Mouse (Mus musculus) frontal cortex, postnatal 14 days (tissue): Measurements from ENCODE around the gene Mroh7.
A peak's percentile ranks its signal among the peaks of the same experiment; 100 is the strongest.

ENCODE experiments used
- DNase-seq, 2 experiments: peaks; one replicate each; pipeline ENCODE4 v3.0.0; 2022; ENCODE audit warnings: low spot score in 2 of 2

The Mroh7 gene

DNA sequence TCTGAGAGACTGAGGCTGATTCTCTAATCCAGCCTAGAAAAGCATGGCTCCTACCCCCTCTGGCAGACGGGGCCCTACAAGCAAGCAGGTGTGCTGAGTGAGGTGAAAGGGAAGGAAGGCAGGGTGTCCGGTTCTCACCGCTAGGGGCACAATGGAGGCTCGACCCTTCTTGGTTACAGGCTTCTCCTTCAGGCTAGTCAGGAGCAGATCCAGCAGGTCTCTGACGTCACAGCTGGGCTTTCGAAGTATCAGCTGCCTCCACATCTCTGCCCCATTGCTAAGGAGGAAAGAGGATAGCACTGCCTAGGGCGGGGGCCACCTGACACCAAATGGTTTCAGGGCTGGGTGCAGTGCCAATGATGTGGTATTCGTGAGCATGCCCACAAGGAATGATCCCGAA lies 30.7 kb downstream of the Mroh7 start:
- peak in 1 of 2 experiments; percentile 30 for DNase-seq

GRCm38 (mm10) chr4:106693841-106694430 lies 36.8 kb downstream of the Mroh7 start:
- DNase-seq: no peak

GRCm38 (mm10) chr4:106688636-106689296 lies 42.0 kb downstream of the Mroh7 start:
- no peak for DNase-seq

DNA sequence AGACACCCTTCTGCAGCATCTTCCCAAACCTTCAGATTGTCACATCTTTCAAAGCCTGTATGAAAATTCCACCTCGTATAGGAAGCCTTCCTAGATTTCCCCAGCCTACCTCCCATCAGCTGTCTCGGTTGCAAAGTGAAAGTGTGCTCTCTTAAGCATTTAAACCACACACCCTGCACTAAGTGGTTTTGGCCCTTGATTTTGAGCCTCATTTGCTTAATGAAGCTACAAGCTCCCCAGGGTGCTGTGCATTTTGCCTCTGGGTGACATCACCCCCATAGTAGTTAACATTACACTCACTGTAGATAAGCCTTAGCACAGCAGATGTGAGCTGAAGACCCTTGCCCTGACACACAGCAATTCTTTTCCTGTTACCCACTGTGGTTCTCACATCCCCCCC lies 49.8 kb downstream of the Mroh7 start:
- no peak for DNase-seq

DNA sequence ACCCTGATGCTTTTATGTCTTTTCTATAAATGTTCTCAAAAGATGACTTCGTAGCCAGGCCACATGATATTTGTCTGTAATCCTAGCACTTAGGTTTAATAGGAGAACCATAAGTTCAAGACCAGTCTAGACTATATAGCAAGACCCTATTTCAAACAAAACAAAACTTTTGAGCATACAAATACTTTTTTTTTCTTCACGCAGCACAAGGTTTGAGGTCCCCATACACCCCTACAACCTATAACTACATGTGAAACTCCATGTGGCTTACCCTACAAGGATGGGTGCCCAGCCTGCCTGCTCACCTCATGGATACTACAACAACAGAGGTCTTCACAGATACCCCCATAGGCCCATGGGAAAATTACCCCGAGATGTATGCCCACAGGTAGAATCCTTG lies 51.6 kb downstream of the Mroh7 start:
- DNase-seq: no peak

- DNase-seq: peak; percentile 66 to 78
Measured at GRCm38 (mm10) chr4:106678442-106679118, 52.1 kb downstream of the Mroh7 start, which contains the start of gene Ttc4. Gene Ttc4 (minus strand): TSS chr4:106678944.

- DNase-seq: no peak
Measured at GRCm38 (mm10) chr4:106676749-106677148, 54.0 kb downstream of the Mroh7 start.

GRCm38 (mm10) chr4:106666546-106666945 lies 64.2 kb downstream of the Mroh7 start:
- no peak for DNase-seq

- no peak for DNase-seq
Measured at GRCm38 (mm10) chr4:106665673-106666072, 65.1 kb downstream of the Mroh7 start.

DNA sequence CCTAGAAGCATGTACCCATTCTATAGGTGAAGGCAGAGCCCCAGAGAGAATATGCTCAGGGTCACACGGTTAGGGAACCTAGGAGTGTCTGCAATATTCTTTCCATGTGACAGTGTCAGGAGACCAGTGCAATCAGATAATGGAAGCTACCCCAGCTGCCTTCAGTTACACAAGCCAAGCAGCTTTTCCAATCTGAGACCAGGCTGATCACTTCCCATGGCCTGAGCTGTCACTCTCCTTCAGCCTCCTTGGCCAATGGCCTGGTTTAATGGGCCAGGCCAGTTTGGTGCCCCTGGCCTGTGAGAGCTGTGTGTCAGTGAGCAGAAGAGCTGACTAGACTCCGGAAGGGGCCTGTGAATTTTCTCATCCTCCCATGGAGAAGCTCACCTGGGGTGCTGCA lies 65.5 kb downstream of the Mroh7 start:
- no peak for DNase-seq

GRCm38 (mm10) chr4:106664697-106665096 lies 66.0 kb downstream of the Mroh7 start:
- DNase-seq: no peak

- DNase-seq: no peak
Measured at GRCm38 (mm10) chr4:106663956-106664470, 66.7 kb downstream of the Mroh7 start.

DNA sequence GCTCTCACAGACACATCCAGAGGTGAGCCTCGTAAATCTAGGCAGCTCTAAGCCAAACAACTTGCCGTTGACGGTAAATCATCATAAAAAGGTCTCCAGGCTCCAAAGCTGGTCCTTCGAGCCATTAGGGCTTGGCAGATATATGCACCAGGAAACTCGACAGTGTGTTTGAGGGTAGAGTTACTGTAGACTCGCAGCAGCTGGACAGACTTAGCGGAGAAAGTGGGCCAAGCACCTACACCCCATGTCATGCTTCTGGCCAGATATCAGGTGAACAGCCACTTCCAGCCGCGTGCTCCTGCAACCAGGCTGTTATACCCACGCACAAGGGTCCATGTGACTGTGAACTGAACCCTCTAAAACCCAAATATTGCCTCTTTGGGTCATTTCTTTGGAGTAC lies 75.0 kb downstream of the Mroh7 start:
- DNase-seq: no peak

GRCm38 (mm10) chr4:106653051-106653450 lies 77.7 kb downstream of the Mroh7 start:
- no peak for DNase-seq

- DNase-seq: no peak
Measured at GRCm38 (mm10) chr4:106652546-106652945, 78.2 kb downstream of the Mroh7 start.

DNA sequence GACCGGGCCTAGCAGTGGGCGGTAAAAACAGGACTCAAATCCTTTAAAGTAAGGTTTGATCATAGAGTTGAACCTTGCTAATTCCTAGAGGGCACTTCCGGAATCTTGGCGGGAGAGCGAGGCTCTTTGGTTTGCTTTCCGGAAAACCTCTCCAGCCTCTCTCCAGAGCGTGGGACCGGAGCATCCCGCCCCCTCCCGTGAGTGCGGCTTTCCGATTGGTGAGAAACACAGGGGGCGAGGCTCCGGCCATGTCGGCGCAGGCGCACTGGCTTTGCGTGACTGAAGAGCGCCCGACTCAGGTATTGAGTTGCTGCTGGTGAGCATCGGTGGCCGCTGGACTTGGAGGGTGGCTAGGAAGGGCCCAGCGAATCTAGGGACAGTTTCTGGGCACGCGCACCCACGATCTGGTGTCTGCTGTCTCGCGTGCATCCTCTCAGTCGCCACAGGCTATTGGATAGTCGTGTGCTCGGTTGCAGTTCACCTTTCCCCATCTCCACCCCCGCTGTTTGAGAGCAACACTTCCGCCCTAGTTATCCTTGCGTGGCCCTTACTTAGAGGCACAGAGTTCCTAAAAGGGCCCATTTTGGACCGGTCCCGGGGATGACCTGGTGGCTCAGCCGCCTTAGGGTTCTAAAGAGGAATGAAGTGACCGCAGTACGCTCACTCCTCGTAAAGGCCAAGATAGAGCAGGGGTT lies 79.7 kb downstream of the Mroh7 start, which contains the start of gene Pars2:
Pars2 (plus strand) TSS at position 237 of the 695 bp plus-strand sequence.
- DNase-seq: peak; percentile 95 to 97

- DNase-seq: no peak
Measured at GRCm38 (mm10) chr4:106647137-106647536, 83.6 kb downstream of the Mroh7 start.

DNA sequence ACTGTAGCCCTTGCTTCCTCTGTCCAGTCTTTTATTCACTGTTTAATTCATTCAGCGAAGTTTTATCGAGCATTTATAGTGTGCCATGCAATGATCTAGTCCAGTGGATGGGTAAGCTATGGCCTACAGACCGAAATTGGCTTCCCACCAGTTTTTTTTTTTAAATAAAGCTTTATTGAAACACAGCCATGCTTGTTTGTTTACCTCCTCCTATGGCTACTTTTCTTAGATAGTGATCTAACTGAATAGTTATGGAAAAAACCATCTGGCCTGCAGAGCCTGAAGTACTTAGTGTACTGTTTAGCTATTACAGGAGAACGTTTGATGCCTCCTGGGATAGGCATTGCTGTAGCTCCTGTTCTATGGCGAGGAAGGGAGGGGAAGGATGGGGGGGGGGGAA lies 84.9 kb downstream of the Mroh7 start:
- no peak for DNase-seq

- no peak for DNase-seq
Measured at GRCm38 (mm10) chr4:106644218-106644610, 86.5 kb downstream of the Mroh7 start.

DNA sequence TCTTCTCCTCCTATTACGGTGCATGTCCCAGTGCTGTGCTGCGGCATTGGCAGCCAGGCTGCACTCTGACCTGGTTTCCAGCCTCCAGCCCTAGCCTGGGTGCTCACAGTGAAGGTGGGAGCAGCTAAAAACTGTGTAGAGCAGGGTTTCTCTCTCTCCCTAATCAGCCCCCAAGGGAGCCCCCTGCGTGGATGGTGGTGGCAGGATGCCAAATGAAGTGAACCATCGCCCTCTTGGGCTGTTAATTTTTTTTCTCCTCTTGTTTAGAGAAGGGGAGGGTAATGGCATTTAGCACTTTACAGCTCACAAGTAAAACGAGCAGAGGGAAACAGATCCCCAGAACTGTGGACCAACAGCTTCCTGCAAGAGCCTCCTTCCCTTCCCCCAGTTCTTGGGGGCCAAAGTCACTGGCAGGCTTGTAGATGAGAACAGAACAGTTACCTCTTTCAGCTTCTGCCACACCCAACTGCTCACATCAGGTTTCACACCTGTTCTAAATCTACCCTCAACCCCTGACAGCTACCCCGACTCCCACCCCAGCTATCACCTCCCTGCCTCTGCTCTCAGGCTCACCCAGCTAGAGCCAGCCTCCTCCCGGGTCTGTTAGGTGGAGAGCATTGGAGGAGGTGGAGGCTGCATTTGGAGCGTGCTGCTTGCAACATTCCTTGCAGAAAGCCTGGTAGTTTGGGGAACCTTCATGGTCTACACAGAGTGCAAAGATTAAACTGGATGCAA lies 87.1 kb downstream of the Mroh7 start:
- no peak for DNase-seq

DNA sequence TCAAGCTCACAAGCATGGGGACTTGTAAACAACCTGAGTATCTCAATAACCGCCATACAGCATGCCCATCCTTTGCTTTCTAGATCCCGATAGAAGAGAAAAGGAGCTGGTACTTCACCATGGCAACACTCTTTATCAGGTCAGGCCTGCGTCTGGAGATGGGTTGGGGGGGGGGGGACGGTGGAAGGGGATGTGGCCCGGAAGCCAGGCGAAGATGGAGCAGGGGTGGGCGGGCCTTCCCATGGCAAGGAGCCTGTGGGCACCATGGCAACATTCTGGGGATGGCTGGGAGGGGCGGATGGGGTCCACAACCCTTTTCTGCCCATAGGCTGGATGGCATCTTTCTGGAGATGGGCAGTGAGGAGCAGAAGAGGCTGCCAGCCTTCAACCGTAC lies 96.6 kb downstream of the Mroh7 start:
- DNase-seq: no peak
